Mouse (Mus musculus) embryo, embryonic 9.5 days (tissue): ENCODE data around the gene Clp1.
"Not testable (repeated sequence)": the region's sequence is repeated elsewhere in the genome, so short reads cannot be mapped to it uniquely, and the experiment has no call there.

Experiments
- DNase-seq: peaks from one replicate; pipeline ENCODE4 v3.0.0-alpha.2; 2017; ENCODE audit errors: extremely low spot score

Gene Clp1

GRCm38 (mm10) chr2:84738271-84738911, 11.2 kb upstream of the Clp1 start:
- DNase-seq, result peak; percentile 82

GRCm38 (mm10) chr2:84737451-84737925, 10.3 kb upstream of the Clp1 start:
- DNase-seq, result peak; percentile 83

GRCm38 (mm10) chr2:84736312-84737161, 9.4 kb upstream of the Clp1 start:
- peak; percentile 66 for DNase-seq

GRCm38 (mm10) chr2:84735346-84735920, 8.3 kb upstream of the Clp1 start:
- peak; percentile 36 for DNase-seq

- DNase-seq, result no peak
Measured at GRCm38 (mm10) chr2:84734919-84735318, 7.8 kb upstream of the Clp1 start.

- peak; percentile 75 for DNase-seq
Measured at GRCm38 (mm10) chr2:84734351-84734864, 7.3 kb upstream of the Clp1 start.

GRCm38 (mm10) chr2:84733579-84734300, 6.6 kb upstream of the Clp1 start, which contains the start of gene Ypel4:
TSS of gene Ypel4 (plus strand) at chr2:84734058.
- peak; percentile 52 for DNase-seq

- no peak for DNase-seq
Measured at GRCm38 (mm10) chr2:84732394-84732793, 5.2 kb upstream of the Clp1 start.

- DNase-seq, result no peak
Measured at GRCm38 (mm10) chr2:84731206-84731605, 4.1 kb upstream of the Clp1 start.

GRCm38 (mm10) chr2:84728191-84728590, 1.0 kb upstream of the Clp1 start:
- not testable (repeated sequence) for DNase-seq

GRCm38 (mm10) chr2:84726716-84727115, 434 bp downstream of the Clp1 start:
- DNase-seq, result no peak

- no peak for DNase-seq
Measured at GRCm38 (mm10) chr2:84725770-84726169, 1.4 kb downstream of the Clp1 start.

GRCm38 (mm10) chr2:84723856-84724255, 3.3 kb downstream of the Clp1 start:
- no peak for DNase-seq

GRCm38 (mm10) chr2:84721182-84721581, 6.0 kb downstream of the Clp1 start:
- no peak for DNase-seq

- DNase-seq, result no peak
Measured at GRCm38 (mm10) chr2:84720718-84721117, 6.4 kb downstream of the Clp1 start.

- DNase-seq, result no peak
Measured at GRCm38 (mm10) chr2:84717357-84717756, 9.8 kb downstream of the Clp1 start.

GRCm38 (mm10) chr2:84716423-84717355, 10.5 kb downstream of the Clp1 start:
- DNase-seq, result no peak

GRCm38 (mm10) chr2:84715562-84716361, 11.4 kb downstream of the Clp1 start:
- no peak for DNase-seq

GRCm38 (mm10) chr2:84714811-84715561, 12.2 kb downstream of the Clp1 start, which contains the start of gene Zdhhc5:
TSS of gene Zdhhc5 (minus strand) at chr2:84715180.
- DNase-seq, result peak; percentile 100
